Mouse (Mus musculus): ENCODE measurements around the gene Ccdc159. TPM values are rescaled to one million over a fixed set of nuclear protein-coding genes. Genes with fewer than 3 reads are reported as not detected.
A peak's percentile ranks its signal among the peaks of the same experiment; 100 is the strongest.

Gene Ccdc159
- total RNA-seq (2014; rRNA removed; ENCODE audit: low replicate concordance) (0.88 TPM in 1 of 2 replicates, not detected in the other), polyA plus RNA-seq (2015; fragmentation: Nextera tagmentation; extraction: Ambion mirVana) (0.77 and 0.97 TPM in 2 replicates)

DNA sequence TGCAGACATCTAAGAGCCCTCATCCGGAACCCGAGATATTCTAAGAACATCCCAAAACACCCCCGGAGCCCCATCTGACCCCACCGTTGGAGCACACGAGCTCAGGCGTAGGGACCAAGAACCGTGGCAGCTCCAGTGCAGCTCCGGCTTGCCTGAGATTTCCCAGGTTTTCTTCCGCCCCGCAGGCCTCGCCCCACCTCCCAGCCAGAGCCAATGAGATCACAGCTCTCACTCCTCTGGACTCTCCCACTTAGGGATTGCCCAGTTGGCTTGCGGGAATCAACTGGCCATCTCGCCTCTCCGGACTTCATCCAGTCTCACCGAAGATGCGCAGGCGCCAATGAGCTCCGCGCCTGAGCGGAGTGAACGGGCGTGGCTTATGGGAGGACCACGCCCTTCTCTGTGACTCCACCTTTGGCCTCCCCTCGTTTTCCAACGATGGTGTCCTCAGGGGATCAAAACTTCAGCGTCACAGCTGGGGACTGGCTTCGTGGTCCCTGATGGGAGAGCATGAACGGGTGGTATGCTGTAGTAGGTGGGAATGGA is at the start of gene Ccdc159, which contains the start of gene Tmem205:
TSS of gene Ccdc159 (plus strand) at position 264 of the 546 bp plus-strand sequence.
TSS of gene Tmem205 (minus strand) at position 349 of the 546 bp plus-strand sequence.
- TF ChIP-seq EP300 (IDR thresholded peaks at IDR 0.05; ENCODE audit: low read depth) (no peak), CTCF (IDR thresholded peaks at IDR 0.05; ENCODE audit: low read depth) (no peak)
- peak; percentile 99 for DNase-seq (ENCODE audit: low spot score)
- Histone ChIP-seq H3K9me3 (replicated peaks; ENCODE audit: control insufficient read depth, low read length) (no peaks in the 10 kb centered on the region), H3K27me3 (ENCODE audit: control insufficient read depth, insufficient read depth, low read length) (no peaks in the 10 kb centered on the region), H3K4me2 (ENCODE audit: low read depth, low read length) (peak within 1 kb of the TSS; percentile 77), H3K4me3 (ENCODE audit: low read depth, low read length) (peak within 1 kb of the TSS; percentile 57), H3K36me3 (replicated peaks; ENCODE audit: control insufficient read depth, insufficient read depth, low read length) (no peaks in the 10 kb centered on the region), H3K9ac (replicated peaks; ENCODE audit: low read depth, low read length) (peak within 1 kb of the TSS; percentile 67), H3K27ac (ENCODE audit: low read depth) (peak within 1 kb of the TSS; percentile 80), H3K4me1 (ENCODE audit: control insufficient read depth, insufficient read depth) (peaks cover 24% of the 10 kb centered on the region)
- peak; percentile 91 for ATAC-seq (ENCODE audit: insufficient read depth, low read depth)
- under 1% methylated on average over 28 of the region's 28 CpGs for WGBS

DNA sequence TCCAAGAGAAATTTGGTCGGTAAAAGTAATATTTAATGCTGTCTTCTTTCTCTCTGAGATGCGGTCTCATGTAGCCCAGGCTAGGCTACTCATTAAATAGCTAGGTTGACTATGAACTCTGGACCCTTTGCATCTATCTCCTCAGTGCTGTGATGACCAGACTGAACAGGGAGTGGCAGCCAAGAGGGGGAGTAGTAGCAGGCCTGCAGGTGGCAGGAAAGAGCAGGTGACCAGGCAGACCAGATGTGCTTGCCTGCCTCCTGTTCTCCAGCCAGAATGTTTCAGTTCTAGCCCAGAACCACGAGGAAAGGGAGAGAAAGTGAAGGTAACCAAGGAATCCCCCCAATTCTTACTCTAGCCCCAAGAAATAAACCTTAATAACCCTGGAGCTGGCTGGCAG is 38.0 kb upstream of the Ccdc159 start:
- DNase-seq (ENCODE audit: low spot score): no peak
- 53% methylated on average over 3 of the region's 3 CpGs for WGBS
- no peak overlapping the region for H3K9ac ChIP-seq (replicated peaks; ENCODE audit: low read depth, low read length)

DNA sequence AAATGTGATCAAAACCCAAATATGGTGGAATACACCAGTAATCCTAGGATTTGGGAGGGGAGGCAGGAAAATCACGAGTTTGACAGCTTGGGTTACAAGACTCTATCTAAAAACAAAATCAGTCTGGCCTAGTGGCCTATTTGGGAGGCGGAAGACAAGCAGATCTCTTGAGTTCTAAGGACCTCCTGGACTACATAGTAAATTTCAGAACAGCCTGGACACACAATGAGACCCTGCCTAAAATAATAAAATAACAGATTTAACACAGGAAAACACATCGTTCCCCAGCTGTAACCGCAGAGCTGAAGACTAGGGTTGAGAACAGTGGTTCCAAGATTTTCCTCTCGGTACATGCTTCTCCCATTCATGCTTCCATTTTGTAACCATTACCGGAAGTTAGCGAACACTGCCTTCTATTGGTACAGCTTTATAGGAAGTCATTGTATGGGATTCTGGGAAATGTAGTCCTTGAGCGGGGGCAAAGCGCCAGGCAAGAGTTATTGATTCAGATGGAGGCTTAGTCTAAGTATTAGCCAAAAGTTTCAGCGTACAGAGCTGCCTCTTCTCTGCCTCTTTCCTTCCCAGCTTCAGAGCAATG is 25.9 kb upstream of the Ccdc159 start:
- ATAC-seq (ENCODE audit: insufficient read depth, low read depth): peak; percentile 83
- no peaks in the 10 kb centered on the region for H3K36me3 ChIP-seq (replicated peaks; ENCODE audit: control insufficient read depth, insufficient read depth, low read length)
- H3K27me3 ChIP-seq (ENCODE audit: control insufficient read depth, insufficient read depth, low read length): 0 out of 2 replicates have a peak, but pooled peaks cover 6% of the 10 kb centered on the region
- H3K27ac ChIP-seq (ENCODE audit: low read depth): no peak overlapping the region
- no peaks in the 10 kb centered on the region for H3K9me3 ChIP-seq (replicated peaks; ENCODE audit: control insufficient read depth, low read length)
- peak overlapping the region; percentile 29 for H3K4me3 ChIP-seq (ENCODE audit: low read depth, low read length)
- DNase-seq (ENCODE audit: low spot score): peak; percentile 87
- TF ChIP-seq EP300 (IDR thresholded peaks at IDR 0.05; ENCODE audit: low read depth) (no peak), CTCF (IDR thresholded peaks at IDR 0.05; ENCODE audit: low read depth) (0 out of 2 replicates have a peak, but pooled peaks have one; percentile 17)
- no peaks in the 10 kb centered on the region for H3K4me1 ChIP-seq (ENCODE audit: control insufficient read depth, insufficient read depth)
- 11% methylated on average over 10 of the region's 10 CpGs for WGBS
- H3K9ac ChIP-seq (replicated peaks; ENCODE audit: low read depth, low read length): no peak overlapping the region
- peak overlapping the region; percentile 51 for H3K4me2 ChIP-seq (ENCODE audit: low read depth, low read length)

More for the DNA sequence above, 38.0 kb upstream of the Ccdc159 start:
- Histone ChIP-seq H3K4me1 (ENCODE audit: control insufficient read depth, insufficient read depth) (no peaks in the 10 kb centered on the region), H3K4me3 (ENCODE audit: low read depth, low read length) (no peak overlapping the region), H3K4me2 (ENCODE audit: low read depth, low read length) (no peak overlapping the region), H3K27ac (ENCODE audit: low read depth) (no peak overlapping the region), H3K27me3 (ENCODE audit: control insufficient read depth, insufficient read depth, low read length) (no peaks in the 10 kb centered on the region), H3K36me3 (replicated peaks; ENCODE audit: control insufficient read depth, insufficient read depth, low read length) (no peaks in the 10 kb centered on the region), H3K9me3 (replicated peaks; ENCODE audit: control insufficient read depth, low read length) (no peaks in the 10 kb centered on the region)
- TF ChIP-seq CTCF (IDR thresholded peaks at IDR 0.05; ENCODE audit: low read depth): peak; percentile 25; the same call in 1 of the 2 replicates
- TF ChIP-seq EP300 (IDR thresholded peaks at IDR 0.05; ENCODE audit: low read depth): no peak
- no peak for ATAC-seq (ENCODE audit: insufficient read depth, low read depth)

DNA sequence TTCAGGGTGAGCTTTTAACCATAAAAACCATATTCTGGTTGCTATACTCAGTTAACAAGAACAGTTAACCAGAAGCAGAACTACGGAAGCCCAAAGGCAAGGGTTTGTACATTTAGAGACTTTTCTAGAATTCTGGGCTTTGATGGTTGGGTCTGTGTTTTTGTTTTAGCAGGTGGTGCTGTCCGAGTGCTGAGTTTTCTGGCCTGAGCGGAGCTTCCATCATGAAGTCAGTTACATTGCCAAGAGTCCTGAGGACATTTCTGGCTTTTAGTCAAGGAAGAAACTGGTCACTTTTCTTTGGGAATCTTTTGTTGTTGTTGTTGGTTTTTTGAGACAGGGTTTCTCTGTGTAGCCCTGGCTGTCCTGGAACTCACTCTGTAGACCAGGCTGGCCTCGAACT is 23.2 kb upstream of the Ccdc159 start:
- no peak overlapping the region for H3K4me3 ChIP-seq (ENCODE audit: low read depth, low read length)
- H3K27me3 ChIP-seq (ENCODE audit: control insufficient read depth, insufficient read depth, low read length): 0 out of 2 replicates have a peak, but pooled peaks cover 6% of the 10 kb centered on the region
- H3K27ac ChIP-seq (ENCODE audit: low read depth): no peak overlapping the region
- 70% methylated on average over 4 of the region's 4 CpGs for WGBS
- DNase-seq (ENCODE audit: low spot score): no peak
- no peak overlapping the region for H3K9ac ChIP-seq (replicated peaks; ENCODE audit: low read depth, low read length)
- H3K4me1 ChIP-seq (ENCODE audit: control insufficient read depth, insufficient read depth): no peaks in the 10 kb centered on the region
- TF ChIP-seq EP300 (IDR thresholded peaks at IDR 0.05; ENCODE audit: low read depth) (no peak), CTCF (IDR thresholded peaks at IDR 0.05; ENCODE audit: low read depth) (no peak)
- no peak for ATAC-seq (ENCODE audit: insufficient read depth, low read depth)
- H3K9me3 ChIP-seq (replicated peaks; ENCODE audit: control insufficient read depth, low read length): no peaks in the 10 kb centered on the region
- H3K4me2 ChIP-seq (ENCODE audit: low read depth, low read length): no peak overlapping the region
- H3K36me3 ChIP-seq (replicated peaks; ENCODE audit: control insufficient read depth, insufficient read depth, low read length): no peaks in the 10 kb centered on the region

DNA sequence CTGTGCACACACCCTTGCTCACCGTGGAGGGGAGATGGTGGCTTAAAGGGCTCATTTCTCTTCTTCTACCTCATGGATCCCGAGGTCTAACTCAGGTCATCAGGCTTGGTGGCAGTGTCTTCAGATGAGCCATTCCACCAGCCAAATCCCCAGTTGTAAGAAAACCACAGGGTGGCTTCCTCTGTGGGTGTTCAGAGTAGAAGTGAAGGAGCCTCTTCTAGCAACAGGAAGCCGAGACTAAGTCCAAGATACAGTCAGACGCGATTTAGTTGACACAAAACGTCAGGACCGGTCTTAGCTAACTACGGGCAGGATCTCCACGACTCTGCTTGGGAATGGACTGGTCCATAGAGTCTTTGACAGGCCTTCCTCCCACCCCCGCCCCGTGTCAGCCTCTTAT is 19.1 kb upstream of the Ccdc159 start:
- Histone ChIP-seq H3K9ac (replicated peaks; ENCODE audit: low read depth, low read length) (no peak overlapping the region), H3K4me3 (ENCODE audit: low read depth, low read length) (no peak overlapping the region), H3K27ac (ENCODE audit: low read depth) (no peak overlapping the region), H3K4me2 (ENCODE audit: low read depth, low read length) (no peak overlapping the region), H3K36me3 (replicated peaks; ENCODE audit: control insufficient read depth, insufficient read depth, low read length) (no peaks in the 10 kb centered on the region), H3K27me3 (ENCODE audit: control insufficient read depth, insufficient read depth, low read length) (no peaks in the 10 kb centered on the region), H3K4me1 (ENCODE audit: control insufficient read depth, insufficient read depth) (no peaks in the 10 kb centered on the region), H3K9me3 (replicated peaks; ENCODE audit: control insufficient read depth, low read length) (no peaks in the 10 kb centered on the region)
- 57% methylated on average over 11 of the region's 11 CpGs for WGBS
- no peak for TF ChIP-seq EP300 (IDR thresholded peaks at IDR 0.05; ENCODE audit: low read depth)
- TF ChIP-seq CTCF (IDR thresholded peaks at IDR 0.05; ENCODE audit: low read depth): no peak
- ATAC-seq (ENCODE audit: insufficient read depth, low read depth) (no peak), DNase-seq (ENCODE audit: low spot score) (no peak)

All from heart, postnatal 0 days (tissue).